Mouse (Mus musculus): ENCODE results near the gene Ttc7b.

Ttc7b gene

DNA sequence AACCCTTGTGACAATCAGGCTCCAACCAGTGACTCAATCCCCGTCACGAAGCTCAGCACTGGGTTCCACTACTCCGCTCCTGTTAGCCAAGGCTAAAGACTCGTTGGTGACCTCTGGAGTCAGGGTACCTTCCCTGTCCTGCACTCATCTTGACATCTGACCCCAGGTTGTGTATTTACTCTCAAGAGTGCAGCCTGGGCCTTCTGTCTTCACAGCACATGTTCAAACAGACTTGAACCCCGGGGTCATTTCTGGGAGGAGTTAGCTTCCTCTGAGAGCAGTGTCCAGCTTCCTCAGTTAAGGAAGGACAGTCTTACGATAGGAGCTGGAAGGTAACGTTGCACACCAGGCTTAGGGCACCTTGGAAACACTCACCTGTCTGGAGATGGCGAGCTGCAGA, 144.8 kb downstream of the Ttc7b start:
- no peak for DNase-seq

DNA sequence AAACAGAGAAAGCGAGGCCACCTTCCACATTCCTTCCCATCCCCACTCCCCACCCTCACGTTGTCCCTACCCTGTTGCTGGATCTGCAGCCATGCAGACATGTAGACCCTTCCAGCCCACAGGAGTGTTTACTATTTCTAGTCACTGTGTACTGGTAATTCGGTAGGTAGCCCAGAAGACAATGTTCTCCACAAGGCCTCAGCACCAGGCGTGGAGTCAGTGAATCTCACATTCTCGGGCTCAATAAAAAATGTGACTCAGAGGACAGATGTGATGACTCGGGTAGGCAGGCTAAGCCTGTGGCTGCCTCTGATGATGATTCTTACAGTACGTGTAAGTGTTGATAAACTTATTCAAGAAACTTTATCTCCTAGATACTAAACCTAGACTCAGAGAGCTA, 147.8 kb downstream of the Ttc7b start:
- no peak for DNase-seq

DNA sequence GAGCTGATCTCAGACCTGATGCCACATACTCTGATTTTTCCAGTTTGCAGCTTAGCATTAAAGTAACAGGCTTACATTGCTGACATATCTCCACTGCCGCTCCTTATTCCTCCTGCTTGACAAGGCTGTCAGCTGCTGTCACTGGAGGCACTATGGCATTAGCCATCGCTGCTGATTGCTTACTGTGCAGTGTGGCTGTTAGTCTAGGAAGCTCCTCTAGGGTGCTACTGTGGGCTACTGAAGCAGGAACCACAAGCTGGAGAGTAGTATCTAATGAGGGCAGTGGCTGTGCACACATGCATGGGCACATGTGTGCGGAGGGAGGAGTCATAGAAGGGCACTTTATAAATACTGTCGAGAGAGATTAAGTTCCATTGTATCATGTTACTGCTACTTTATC, 148.6 kb downstream of the Ttc7b start:
- no peak for DNase-seq

DNA sequence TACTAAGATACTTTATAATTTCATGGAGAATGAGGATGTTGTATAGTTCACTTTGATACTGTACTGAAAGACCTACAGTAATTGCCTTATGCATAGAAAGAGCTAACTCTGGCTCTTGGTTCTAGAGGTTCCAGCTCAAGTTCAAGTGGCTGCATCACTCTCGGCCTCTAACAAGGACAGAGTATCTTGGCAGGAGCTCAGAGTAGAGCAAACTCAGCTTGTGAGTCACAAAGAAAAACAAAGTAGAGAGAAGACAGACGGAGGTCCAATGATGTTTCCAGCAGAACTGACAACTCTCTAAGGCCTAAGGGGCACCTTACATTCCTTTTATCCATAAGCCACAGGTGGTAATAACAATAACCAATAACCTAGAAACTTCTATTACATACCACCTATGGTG, 150.8 kb downstream of the Ttc7b start:
- DNase-seq: no peak

DNA sequence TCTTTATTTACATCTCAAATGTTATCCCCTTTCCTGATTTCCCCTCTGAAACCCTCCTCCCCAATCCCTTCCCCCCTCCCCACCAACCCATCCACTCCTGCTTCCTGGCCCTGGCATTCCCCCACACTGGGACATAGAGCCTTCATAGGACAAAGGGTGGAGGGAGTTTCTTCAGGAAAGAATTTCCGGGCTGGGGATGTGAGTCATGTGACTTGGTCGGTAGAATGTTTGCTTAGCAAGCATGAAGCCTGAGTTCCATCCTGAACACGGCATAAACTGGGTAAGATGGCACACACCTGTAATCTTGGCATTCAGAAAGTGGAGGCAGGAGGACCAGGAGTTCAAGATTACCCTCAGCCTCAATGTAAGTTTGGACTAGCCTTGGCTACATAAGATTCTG, 151.4 kb downstream of the Ttc7b start:
- DNase-seq: no peak

DNA sequence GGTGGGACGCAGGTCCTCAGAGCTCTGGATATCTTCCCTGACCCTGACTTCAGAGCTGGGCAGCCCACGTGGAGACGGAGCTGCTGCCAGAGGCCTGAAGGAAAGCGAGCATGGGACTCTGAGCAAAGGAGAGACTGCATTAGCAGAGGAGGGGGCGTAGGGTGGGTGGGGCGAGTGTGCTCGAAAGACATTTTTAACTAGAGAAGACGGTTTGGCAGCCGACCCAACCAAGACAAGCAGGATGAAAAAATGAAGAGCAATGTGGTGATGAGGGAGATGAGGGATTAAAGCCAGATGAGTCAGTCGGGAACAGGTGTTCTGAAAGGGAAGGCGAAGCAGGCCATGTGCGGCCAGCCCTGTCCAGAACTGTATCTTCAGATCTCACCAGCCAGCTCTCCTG, 159.3 kb downstream of the Ttc7b start:
- DNase-seq: peak; percentile 22 to 31

DNA sequence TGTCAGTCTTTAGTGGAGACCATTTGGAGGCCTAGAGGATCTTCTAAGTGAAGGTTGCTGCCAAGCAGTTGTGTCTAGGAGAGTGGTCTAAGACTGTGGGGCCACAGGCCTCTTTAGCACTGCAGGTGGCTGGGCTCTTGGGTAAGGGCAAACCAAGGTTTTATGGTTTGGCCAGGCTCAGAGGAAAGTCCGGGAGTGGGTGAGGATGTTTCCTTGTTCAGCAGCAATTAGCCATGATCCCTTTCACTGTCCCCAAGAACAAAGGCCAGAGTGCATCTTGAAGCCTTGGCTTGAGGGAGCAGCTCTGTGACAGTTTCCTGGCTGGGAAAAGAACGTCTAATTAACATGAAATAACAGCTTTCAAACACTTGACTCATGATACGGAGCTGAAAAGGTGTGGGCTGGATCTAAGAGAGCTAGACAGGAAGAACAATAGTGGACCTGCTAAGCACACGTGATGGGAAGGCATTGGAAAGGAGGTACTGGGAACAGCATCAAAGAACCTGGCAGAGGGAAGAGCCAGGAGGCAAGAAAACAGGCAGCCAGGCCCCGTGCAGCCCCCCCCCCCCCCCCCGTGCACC, 162.5 kb downstream of the Ttc7b start:
- DNase-seq: no peak

DNA sequence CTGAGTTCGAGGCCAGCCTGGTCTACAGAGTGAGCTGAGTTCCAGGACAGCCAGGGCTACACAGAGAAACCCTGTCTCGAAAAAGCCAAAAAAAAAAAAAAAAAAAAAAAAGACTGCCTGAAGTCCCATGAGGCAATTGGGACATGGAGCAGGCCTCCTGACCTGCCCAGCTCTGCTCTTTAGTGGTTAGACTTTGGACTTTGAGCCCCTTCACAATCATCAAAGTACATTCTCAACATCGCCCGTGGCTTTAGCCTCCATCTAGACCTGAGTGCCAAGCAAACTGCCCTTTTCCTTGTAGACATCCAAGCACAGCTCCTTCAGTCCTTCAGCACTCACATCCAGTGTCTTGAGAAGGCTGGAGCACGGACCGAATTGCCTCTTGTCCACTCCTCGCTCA, 164.2 kb downstream of the Ttc7b start:
- no peak for DNase-seq

DNA sequence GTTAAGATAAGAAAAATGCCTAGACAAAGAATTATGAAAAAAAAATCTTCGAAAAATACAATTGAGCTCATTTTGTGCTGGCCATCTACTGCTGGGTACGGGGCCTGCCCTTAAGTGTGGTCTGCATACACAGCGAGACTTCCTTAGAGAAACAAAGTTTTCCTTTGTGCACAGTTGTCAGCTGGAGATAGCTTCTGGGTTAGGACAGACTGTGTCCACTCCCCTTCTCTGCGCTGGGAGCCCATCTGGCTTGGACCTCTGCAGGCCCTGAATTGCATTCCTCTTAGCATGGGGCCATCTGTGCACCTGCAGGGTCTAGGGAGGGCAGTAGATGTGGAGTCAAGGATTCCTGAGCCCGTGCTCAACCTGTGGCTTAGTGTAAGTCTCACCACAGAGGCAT, 165.1 kb downstream of the Ttc7b start:
- no peak for DNase-seq

DNA sequence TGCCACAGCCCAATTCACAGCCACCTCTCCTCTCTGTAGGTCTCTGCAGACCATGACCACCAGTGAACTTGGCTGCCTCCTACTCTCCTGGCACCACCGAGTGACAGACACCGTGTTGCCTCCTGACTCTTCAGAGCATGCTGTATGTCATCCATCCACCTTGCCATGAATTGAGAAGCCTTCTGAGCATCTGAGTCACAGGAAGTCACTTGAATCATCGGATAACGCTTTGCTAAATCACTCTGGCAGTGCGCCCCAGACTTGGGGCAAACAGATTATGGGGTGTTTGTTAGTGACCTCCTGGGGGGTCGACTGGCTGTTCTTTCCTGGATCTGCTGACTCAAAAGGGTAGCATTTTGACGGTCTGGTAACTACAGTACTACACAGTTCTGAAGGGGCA, 166.7 kb downstream of the Ttc7b start:
- DNase-seq: peak; percentile 49 to 60

DNA sequence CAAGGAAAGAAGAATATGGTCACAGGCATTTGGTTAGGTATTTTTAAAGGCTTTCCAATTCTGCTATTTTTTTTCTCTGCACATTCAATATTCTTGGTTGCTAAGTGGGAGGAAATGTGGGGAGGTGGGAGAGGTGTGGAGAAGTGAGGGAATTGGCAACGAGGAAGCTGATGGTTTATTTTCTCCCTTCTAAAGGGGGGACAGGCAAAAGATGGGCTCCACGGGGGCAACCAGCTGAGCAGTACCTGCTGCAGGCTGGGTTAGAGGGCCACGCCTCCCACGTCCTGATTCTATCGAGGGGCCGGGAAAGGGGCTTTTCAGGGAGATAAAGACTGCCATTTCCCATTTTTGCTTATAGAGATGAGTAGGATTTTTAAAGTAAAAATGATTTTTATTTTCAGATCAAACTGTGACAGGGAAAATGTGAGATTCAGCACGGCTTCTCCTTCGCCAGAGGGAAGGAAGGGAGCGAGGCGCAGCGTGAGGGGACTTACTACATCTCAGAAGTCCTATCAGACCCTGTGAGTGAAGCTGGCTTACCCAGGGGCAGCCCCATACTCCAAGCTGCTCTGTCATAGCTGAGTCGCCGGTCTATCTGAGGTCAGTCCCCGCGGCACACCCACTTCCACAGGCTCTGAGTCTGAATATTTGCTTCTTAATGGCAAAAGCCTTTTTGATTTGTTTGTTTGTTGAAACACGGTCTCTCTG, 167.4 kb downstream of the Ttc7b start:
- DNase-seq: no peak

DNA sequence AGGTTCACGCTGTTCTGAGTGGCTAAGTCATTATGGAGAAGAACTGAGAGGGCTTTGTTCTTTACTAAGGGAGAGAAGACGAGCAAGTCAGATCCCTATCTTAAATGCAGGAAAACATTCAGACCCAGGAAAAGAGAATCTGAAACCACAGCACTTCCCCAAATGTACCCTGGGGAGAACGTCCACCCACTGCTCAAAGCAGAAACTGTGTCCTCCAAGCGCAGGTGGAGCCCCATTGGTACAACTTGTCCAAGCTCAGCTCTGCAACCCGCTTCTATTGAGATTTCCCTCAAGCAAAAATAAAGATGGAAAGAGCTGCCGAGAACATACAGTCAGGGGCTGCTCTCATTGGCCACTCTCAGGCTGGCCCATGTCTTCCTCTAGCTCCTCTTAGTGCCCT, 168.5 kb downstream of the Ttc7b start:
- no peak for DNase-seq

DNA sequence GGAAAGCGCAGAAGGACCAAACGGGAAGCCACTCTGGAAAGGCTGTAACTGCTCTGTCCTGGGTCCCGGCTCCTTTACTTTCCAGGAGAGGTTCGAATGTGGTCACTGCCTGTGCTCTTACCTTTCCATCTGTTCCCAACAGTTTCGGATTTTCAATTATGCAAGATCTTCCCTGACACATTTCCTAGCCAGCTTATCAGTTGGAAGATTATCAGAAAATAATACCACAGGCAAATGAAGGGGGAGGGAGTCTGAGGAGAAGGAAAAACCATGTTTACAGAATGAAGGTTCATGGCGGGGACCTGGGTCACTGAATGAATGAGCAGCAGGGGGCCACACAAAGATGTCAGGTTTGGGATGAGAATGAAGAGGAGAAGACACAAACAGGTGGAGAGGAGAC, 177.1 kb downstream of the Ttc7b start:
- DNase-seq: no peak

DNA sequence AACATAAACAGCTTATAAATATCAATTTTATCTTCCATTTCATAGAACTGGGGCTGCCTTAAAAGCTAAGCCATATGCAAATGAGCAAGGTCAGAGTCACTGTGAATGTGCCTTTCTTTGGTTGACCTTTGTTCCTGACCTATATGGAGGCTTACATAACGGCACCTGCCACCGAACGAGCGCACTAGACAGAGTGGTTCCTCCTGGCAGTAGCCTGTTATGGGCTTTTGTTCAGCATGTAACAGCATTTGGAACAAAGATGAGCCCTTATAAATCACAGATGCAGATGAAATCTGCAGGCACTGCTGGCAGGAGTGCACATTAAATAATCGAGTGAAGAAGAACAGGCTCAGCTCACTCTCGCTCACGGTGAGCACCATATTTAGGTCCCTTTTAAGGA, 179.0 kb downstream of the Ttc7b start:
- DNase-seq: no peak

DNA sequence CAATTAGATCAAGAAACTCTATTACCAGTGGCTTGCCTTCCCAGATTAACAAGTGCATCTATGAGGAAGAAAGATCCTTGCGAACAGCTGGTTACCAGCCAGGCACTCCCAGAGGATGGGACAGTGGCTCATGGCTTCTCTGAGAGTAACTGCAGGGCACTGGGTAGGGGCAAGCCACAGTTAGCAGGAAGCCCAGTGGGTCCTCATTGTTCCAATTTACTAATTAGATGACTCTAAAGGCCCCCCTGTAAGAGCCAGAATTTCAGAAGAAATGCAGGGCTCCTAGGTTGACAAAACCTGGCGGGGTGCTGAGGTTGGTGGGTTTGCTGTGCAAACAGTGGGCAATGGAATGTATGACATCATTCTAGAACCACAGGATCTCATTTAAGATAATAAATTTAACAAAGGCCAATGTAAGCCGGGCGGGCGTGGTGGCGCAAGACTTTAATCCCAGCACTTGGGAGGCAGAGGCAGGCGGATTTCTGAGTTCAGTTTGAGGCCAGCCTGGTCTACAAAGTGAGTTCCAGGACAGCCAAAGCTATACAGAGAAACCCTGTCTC, 179.6 kb downstream of the Ttc7b start:
- DNase-seq: no peak

DNA sequence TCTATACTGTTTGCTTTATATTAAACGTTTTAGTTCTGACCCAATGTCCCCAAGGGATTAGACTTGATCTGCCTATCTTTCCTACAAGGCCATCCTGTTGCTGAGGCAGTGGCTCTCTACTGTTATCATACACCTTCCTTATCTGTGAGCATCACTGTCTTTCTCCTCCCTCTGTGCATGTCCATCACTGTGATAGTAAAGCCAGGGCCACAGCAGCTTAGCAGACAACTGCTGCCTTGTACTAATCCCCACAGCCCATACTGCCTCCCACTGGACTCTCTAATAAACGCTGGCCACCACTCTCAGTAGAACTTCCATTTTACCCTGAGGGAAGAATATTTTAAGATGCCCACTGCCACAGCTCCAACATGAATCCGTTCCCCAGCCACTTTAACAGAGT, 182.6 kb downstream of the Ttc7b start:
- peak; percentile 59 to 65 for DNase-seq

DNA sequence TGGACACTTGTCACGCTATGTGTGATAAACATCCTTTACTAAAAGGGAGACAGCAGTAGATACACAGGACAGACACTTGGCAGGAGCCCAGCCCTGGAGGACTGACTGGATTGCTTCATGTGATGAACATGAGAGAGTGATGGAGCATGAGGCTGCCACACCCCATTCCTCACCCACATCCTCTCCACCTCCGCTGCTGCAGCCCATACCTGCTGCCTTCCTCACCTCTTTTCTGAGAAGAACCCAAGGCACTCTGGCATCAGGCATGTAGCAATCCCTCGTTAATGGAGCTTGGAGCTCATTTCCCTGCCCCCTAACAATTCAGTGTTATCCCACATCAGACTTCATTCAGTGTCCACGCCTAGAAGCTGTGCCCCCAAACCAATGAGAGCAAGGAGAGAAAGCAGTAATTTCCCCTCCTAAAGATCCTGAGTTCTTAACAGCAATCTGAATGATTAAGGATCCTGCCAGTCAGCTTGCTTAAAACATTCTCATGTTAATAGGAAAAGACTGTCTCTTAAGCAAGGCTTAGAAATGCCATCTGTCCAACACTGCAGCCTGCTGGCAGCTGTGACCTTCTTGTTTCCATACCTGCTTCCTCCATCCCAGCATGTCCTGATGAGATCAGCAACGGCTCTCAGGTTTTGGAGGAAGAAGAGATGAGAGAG, 183.1 kb downstream of the Ttc7b start:
- peak; percentile 62 to 73 for DNase-seq

DNA sequence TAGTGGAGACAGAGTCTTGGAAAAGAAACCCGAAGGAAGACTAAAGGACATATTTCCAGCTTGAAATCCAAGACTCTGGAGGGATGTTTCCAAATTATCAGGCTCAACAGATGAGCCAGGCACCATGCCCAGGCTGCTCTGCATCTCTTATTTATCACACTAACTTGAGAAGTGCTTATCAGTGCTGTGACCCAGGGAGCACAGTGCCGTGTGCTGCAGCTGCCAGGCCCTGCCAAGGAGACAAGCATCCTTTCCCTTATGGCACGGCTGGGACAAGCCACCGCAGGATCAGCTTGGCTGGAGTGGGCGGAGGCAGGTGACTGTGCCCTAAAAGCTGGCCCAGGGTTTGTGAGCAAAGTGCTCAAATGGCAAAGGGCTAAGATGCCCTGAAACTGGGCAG, 184.4 kb downstream of the Ttc7b start:
- no peak for DNase-seq

DNA sequence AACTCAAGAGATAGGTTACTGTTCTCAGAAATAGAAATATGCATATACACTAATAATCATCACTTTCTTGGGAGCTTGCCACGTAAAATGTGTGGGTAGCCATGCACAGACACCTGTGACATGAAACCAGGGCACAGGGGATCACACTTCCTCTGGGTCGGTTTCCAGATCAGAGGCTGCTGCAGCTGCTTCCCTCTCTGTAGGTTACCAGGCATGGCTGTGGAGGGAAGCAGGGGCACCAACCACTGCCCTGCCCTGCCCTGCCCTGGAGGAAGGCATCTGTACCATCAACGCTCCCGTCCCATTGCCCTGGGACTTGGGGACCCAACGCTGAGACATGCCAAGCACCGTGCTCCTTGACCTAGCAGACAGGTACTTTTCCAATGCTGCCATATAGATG, 188.8 kb downstream of the Ttc7b start:
- no peak for DNase-seq

DNA sequence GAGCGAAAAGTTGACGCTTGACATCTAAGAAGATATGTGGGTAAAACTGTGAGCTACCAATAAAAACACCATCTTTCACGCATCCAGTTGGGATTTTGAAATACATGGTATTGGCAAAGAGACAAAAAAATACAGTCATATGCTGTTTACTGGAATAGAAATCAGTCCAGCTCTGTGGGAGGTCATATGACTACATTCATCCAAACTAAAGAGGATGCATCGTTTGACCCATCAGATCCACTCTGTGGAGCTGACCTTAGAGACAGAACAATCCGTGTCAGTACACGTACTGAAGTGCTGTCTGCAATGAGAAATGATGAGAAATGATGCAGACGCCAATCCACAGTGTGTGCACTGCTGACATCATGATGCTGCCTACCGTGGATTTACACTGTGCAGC, 190.4 kb downstream of the Ttc7b start:
- DNase-seq: no peak

DNA sequence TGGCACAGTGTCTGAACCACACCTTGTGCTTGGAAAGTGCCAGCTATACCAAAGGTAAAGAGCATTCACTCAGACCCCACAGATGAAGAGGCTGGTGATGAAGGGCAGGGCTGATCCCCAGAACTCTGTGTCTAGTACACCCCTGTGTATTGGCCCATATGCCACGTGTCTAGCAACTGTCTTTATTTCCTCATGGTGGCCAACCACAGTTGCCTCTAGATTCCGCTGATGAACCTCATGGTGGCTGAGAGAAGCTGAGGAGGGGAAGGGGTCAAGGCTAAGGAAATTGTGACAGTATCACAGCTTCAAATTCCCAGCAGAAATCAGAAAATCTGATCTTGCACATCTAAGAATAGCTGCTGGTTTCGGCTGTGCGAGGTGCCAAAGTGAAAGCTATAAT, 191.6 kb downstream of the Ttc7b start:
- no peak for DNase-seq

DNA sequence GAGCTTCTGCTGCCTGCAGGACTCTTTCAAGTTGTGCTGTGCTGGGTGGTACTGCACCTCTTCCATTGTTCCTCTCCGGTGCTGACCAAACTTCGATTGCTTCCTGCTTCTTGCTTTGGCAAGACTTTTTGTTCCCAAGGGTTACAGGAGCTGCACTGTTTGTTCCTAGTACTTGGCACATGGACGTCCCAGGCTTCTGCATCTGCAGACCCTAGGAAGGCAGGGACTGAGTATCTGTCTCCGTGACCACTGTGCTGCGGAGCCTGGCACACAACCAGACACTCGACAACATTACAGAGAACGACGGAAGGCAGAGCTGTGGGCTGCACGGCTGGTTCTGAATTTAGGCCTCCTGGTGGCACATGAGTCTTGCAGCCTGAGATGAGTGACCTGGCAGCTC, 192.1 kb downstream of the Ttc7b start:
- DNase-seq: no peak

DNA sequence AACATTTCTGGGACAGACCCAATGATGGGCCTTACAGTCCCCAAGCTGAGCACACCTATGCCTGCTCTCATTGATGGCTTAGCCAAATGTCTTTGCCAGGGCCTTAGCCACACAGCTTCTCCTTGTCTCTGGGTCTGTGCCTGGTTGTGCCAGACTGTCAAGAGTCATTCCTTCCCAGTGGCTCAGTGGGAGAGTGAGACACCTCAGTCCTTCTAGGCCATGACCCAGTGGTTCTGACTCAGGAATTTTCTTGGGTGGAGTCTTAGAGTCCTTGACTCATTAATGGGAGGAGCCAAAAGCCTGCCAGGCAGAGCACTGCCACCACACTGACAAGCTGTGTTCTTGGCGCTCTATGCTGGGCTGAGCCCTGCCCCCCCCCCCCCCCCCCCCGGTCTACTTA, 193.9 kb downstream of the Ttc7b start:
- no peak for DNase-seq

DNA sequence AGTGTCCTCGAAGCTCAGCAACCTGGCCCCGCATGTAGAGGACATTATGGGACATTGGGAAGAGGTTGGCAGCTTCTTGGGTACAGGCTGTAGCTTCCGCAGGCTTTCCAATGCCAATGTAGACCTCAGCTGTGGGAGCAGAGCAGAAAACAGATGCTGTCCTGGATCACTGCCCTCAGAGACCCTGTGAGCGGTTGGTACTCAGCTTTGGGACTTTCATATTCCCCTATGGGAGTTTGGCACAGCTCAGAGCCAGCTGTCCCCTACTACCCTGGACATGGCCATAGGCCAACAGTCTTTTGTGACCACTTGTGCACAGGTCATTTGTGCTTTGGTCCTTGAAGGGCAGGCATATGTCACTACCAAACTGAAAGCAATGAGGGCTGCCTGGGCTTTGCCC, 195.0 kb downstream of the Ttc7b start:
- DNase-seq: no peak
